Mouse (Mus musculus): ENCODE results near the gene Klf5.

DNA sequence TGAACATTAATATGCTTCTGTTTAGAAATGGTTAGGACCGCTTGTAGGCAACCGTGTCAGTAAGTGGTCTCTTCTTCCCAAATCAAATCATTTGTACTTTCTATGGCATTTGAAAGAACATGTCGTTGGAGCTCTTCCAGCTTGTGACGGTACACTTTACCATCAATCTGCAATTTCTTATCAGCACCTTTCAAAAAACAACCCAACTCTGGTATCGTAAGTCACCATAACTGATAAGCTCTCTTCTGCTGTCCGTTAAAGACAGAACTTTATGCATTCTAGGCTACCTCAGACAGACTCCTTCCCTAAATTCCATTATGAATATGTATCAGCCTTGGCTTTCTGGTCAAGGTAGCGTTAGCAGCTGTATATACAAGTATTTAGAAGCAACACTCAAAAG is 7.9 kb downstream of the Klf5 start:
- TF ChIP-seq CTCF (IDR thresholded peaks at IDR 0.05; ENCODE audit: borderline replicate concordance, insufficient read depth, low read depth, low read length) (no peak), POLR2A (IDR thresholded peaks at IDR 0.05; ENCODE audit: borderline replicate concordance, insufficient read depth, low read length) (no peak)

Measured in cerebellum, adult 2 months (tissue).